Mouse (Mus musculus) kidney, adult 2 months (tissue): ENCODE measurements at regions not wholly inside any gene's neighbourhood (a gene's known extent, or its start where the extent isn't known, plus 50 kb on each side); places are given as distances from the start of the nearest gene placed in this dataset.

Experiments
- CTCF ChIP-seq: fragments of 200-500 bp; conservative IDR thresholded peaks from 2 replicates; pipeline ENCODE4 v1.5.1; 2011; ENCODE audit warnings: low read depth, mild to moderate bottlenecking, control low read depth, low read length, moderate library complexity, mixed read lengths; ENCODE audit not compliant: insufficient read depth, insufficient read length
- POLR2A ChIP-seq: fragments of 200-500 bp; IDR thresholded peaks from one replicate; pipeline ENCODE4 v1.6.1; 2011; ENCODE audit warnings: low read depth, low read length, control low read depth

DNA sequence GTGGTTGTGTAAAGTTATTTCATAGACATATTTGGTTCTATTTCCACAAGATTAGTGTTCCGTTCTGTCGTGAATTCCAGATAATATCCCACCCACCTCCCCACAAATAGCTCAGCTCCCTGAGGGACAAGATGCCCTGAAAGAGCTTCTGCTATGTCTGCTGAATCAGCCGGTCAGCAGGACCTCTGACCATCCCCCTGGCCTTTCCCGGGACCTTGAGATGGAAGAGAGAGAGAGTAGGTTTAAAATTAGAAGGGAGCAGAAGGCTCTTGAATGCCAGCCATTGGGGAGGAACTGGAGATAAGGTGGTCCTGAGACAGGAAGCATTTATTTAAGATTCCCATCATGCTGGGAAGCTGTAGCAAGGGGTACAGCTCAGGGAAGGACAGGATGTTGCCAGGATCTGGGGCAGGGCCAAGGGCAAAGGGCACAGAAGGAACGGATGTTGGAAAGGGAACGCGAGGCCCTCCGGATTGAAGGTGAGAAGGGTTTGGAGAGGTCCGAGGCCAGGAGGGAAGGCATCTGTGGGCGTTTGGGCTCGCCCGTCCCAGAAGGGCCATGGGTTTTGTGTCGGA is 344.7 kb upstream of the Tbx3 start:
- no peak for TF ChIP-seq POLR2A
- TF ChIP-seq CTCF, result no peak
